Mouse (Mus musculus): Measurements from ENCODE around the gene Dgkh. TPM values are rescaled to one million over a fixed set of nuclear protein-coding genes. Genes with fewer than 3 reads are reported as not detected.

The Dgkh gene
- polyA plus RNA-seq, 1 experiment, result 1.2 TPM

- no peak overlapping the region for H3K4me2 ChIP-seq (ENCODE audit: low read depth)
- no peak for TF ChIP-seq TCF12 (IDR thresholded peaks at IDR 0.05; ENCODE audit: insufficient read depth, poor library complexity, severe bottlenecking)
- H3K79me2 ChIP-seq (ENCODE audit: control insufficient read depth, insufficient read depth), result no peaks in the 10 kb centered on the region
- H3ac ChIP-seq (ENCODE audit: control insufficient read depth, insufficient read length), result no peak overlapping the region
- H3K36me3 ChIP-seq (ENCODE audit: control insufficient read depth, insufficient read depth), result peaks cover 6% of the 10 kb centered on the region
- no peak overlapping the region for H3K4me3 ChIP-seq
- H3K27me3 ChIP-seq (ENCODE audit: control insufficient read depth, insufficient read depth, insufficient read length), result no peaks in the 10 kb centered on the region
Measured at GRCm38 (mm10) chr14:78627516-78628275, 104.9 kb downstream of the Dgkh start.

- Histone ChIP-seq H3K36me3 (ENCODE audit: control insufficient read depth, insufficient read depth) (no peaks in the 10 kb centered on the region), H3K27me3 (ENCODE audit: control insufficient read depth, insufficient read depth, insufficient read length) (no peaks in the 10 kb centered on the region), H3K4me3 (no peak overlapping the region), H3K79me2 (ENCODE audit: control insufficient read depth, insufficient read depth) (no peaks in the 10 kb centered on the region), H3ac (ENCODE audit: control insufficient read depth, insufficient read length) (no peak overlapping the region), H3K4me2 (ENCODE audit: low read depth) (no peak overlapping the region)
- no peak for TF ChIP-seq MAX (IDR thresholded peaks at IDR 0.05; ENCODE audit: low read depth)
- TF ChIP-seq TCF12 (IDR thresholded peaks at IDR 0.05; ENCODE audit: insufficient read depth, poor library complexity, severe bottlenecking), result no peak
- no peak for TF ChIP-seq MYOD1 (IDR thresholded peaks at IDR 0.05; ENCODE audit: control insufficient read depth in 1 of 3, insufficient read length in 2 of 3, low read depth in 2 of 3)
- TF ChIP-seq USF1 (IDR thresholded peaks at IDR 0.05; ENCODE audit: low read depth), result no peak
- no peak for TF ChIP-seq REST (IDR thresholded peaks at IDR 0.05; ENCODE audit: insufficient read depth, insufficient read length)
- no peak for TF ChIP-seq MYOG (IDR thresholded peaks at IDR 0.05; ENCODE audit: control insufficient read depth in 1 of 3, insufficient read depth in 1 of 3, insufficient read length in 2 of 3, low read depth in 2 of 3)
- no peak for TF ChIP-seq POLR2A (IDR thresholded peaks at IDR 0.05; ENCODE audit: insufficient read length, low read depth)
- TF ChIP-seq E2F4 (IDR thresholded peaks at IDR 0.05; ENCODE audit: insufficient read depth), result no peak
- no peak for TF ChIP-seq TCF3 (IDR thresholded peaks at IDR 0.05; ENCODE audit: insufficient read length, low read depth)
- no peak for TF ChIP-seq SRF (IDR thresholded peaks at IDR 0.05; ENCODE audit: control insufficient read depth, insufficient read length, low read depth)
- no peak for TF ChIP-seq CEBPB (IDR thresholded peaks at IDR 0.05; ENCODE audit: insufficient read depth, poor library complexity, severe bottlenecking)
- TF ChIP-seq POLR2AphosphoS2 (IDR thresholded peaks at IDR 0.05; ENCODE audit: insufficient read length, low read depth), result no peak
Measured at GRCm38 (mm10) chr14:78618883-78619295, 113.7 kb downstream of the Dgkh start.

- no peak overlapping the region for H3ac ChIP-seq (ENCODE audit: control insufficient read depth, insufficient read length)
- H3K27me3 ChIP-seq (ENCODE audit: control insufficient read depth, insufficient read depth, insufficient read length), result no peaks in the 10 kb centered on the region
- TF ChIP-seq POLR2A (IDR thresholded peaks at IDR 0.05; ENCODE audit: insufficient read length, low read depth) (no peak), MAX (IDR thresholded peaks at IDR 0.05; ENCODE audit: low read depth) (no peak), TCF3 (IDR thresholded peaks at IDR 0.05; ENCODE audit: insufficient read length, low read depth) (no peak), TCF12 (IDR thresholded peaks at IDR 0.05; ENCODE audit: insufficient read depth, poor library complexity, severe bottlenecking) (no peak), POLR2AphosphoS2 (IDR thresholded peaks at IDR 0.05; ENCODE audit: insufficient read length, low read depth) (no peak), REST (IDR thresholded peaks at IDR 0.05; ENCODE audit: insufficient read depth, insufficient read length) (no peak), USF1 (IDR thresholded peaks at IDR 0.05; ENCODE audit: low read depth) (no peak), CEBPB (IDR thresholded peaks at IDR 0.05; ENCODE audit: insufficient read depth, poor library complexity, severe bottlenecking) (no peak), MYOD1 (IDR thresholded peaks at IDR 0.05; ENCODE audit: control insufficient read depth in 1 of 3, insufficient read length in 2 of 3, low read depth in 2 of 3) (no peak), MYOG (IDR thresholded peaks at IDR 0.05; ENCODE audit: control insufficient read depth in 1 of 3, insufficient read depth in 1 of 3, insufficient read length in 2 of 3, low read depth in 2 of 3) (no peak), E2F4 (IDR thresholded peaks at IDR 0.05; ENCODE audit: insufficient read depth) (no peak), SRF (IDR thresholded peaks at IDR 0.05; ENCODE audit: control insufficient read depth, insufficient read length, low read depth) (no peak)
- H3K4me2 ChIP-seq (ENCODE audit: low read depth), result no peak overlapping the region
- no peaks in the 10 kb centered on the region for H3K36me3 ChIP-seq (ENCODE audit: control insufficient read depth, insufficient read depth)
- no peak overlapping the region for H3K4me3 ChIP-seq
- H3K79me2 ChIP-seq (ENCODE audit: control insufficient read depth, insufficient read depth), result no peaks in the 10 kb centered on the region
Measured at GRCm38 (mm10) chr14:78613569-78613968, 119.0 kb downstream of the Dgkh start.

GRCm38 (mm10) chr14:78612111-78612788 is 120.3 kb downstream of the Dgkh start:
- no peaks in the 10 kb centered on the region for H3K36me3 ChIP-seq (ENCODE audit: control insufficient read depth, insufficient read depth)
- no peaks in the 10 kb centered on the region for H3K27me3 ChIP-seq (ENCODE audit: control insufficient read depth, insufficient read depth, insufficient read length)
- H3K4me3 ChIP-seq, result no peak overlapping the region
- TF ChIP-seq REST (IDR thresholded peaks at IDR 0.05; ENCODE audit: insufficient read depth, insufficient read length) (no peak), TCF3 (IDR thresholded peaks at IDR 0.05; ENCODE audit: insufficient read length, low read depth) (no peak), SRF (IDR thresholded peaks at IDR 0.05; ENCODE audit: control insufficient read depth, insufficient read length, low read depth) (no peak), MAX (IDR thresholded peaks at IDR 0.05; ENCODE audit: low read depth) (no peak), CEBPB (IDR thresholded peaks at IDR 0.05; ENCODE audit: insufficient read depth, poor library complexity, severe bottlenecking) (no peak), USF1 (IDR thresholded peaks at IDR 0.05; ENCODE audit: low read depth) (no peak), POLR2AphosphoS2 (IDR thresholded peaks at IDR 0.05; ENCODE audit: insufficient read length, low read depth) (no peak), POLR2A (IDR thresholded peaks at IDR 0.05; ENCODE audit: insufficient read length, low read depth) (no peak), TCF12 (IDR thresholded peaks at IDR 0.05; ENCODE audit: insufficient read depth, poor library complexity, severe bottlenecking) (no peak), E2F4 (IDR thresholded peaks at IDR 0.05; ENCODE audit: insufficient read depth) (no peak), MYOG (IDR thresholded peaks at IDR 0.05; ENCODE audit: control insufficient read depth in 1 of 3, insufficient read depth in 1 of 3, insufficient read length in 2 of 3, low read depth in 2 of 3) (no peak), MYOD1 (IDR thresholded peaks at IDR 0.05; ENCODE audit: control insufficient read depth in 1 of 3, insufficient read length in 2 of 3, low read depth in 2 of 3) (no peak)
- no peak overlapping the region for H3ac ChIP-seq (ENCODE audit: control insufficient read depth, insufficient read length)
- no peaks in the 10 kb centered on the region for H3K79me2 ChIP-seq (ENCODE audit: control insufficient read depth, insufficient read depth)
- H3K4me2 ChIP-seq (ENCODE audit: low read depth), result no peak overlapping the region

All from myocyte (in vitro differentiated cells).